Mouse (Mus musculus): ENCODE results near the gene Bbx. TPM values are rescaled to one million over a fixed set of nuclear protein-coding genes. Genes with fewer than 3 reads are reported as not detected.

Bbx gene
- polyA plus RNA-seq, 1 experiment: 7.2 TPM

DNA sequence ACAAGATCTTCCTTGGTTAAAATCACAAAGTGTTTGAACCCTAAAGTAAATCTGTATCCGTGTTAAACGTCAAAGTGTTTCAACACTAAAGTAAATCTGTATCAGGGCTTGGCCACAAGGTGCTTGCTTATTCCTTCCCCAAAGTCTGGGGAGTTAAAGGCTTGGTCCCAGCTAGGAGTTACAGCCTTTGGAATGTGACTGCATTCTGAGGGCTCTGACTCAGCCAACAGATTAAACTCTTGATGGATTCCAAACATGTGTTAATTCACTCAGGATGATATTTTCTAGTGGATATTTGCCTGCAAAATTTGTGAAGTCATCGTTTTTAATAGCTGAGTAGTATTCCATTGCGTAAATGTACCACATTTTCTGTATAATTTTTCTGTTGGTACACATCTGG is 120.6 kb downstream of the Bbx start:
- WGBS: 95% methylated on average over 4 of the region's 4 CpGs
- no peak overlapping the region for H3K4me3 ChIP-seq (ENCODE audit: control insufficient read depth, insufficient read depth, low read length)
- no peak for TF ChIP-seq POLR2A (IDR thresholded peaks at IDR 0.05; ENCODE audit: control insufficient read depth, extremely low read depth, insufficient read depth, low read length, poor library complexity)
- no peak for TF ChIP-seq CTCF (IDR thresholded peaks at IDR 0.05; ENCODE audit: borderline replicate concordance, control insufficient read depth, extremely low read depth, insufficient read depth, low read length, poor library complexity)

DNA sequence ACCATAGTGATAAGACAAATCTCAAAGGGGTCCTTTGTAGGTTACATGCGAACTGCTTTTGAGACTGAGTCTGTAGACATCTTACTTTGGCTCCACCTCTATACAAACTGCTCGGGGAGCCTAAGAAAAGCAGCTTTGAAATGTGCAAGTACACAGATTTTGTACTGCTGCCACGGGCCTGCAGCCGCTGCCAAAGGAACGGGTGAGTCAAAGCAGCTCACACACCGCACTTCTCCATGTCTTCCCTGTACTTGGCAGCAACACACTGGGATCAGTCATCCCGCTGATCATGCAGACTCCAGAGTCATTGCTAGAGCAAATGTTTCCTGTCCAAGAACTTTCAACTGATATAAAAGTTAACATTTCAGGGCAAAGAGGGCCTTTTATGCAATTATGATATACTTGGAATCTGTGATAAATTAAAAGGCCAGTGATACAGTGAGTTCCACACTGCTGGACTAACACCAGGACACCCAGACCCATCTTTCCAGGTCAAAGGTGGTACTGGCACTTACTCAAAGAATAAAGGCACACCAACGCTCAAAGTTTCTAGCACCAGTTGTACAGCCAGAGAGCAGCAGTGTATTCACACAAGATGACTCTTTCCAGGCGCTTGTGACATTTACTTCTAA is 122.7 kb downstream of the Bbx start:
- TF ChIP-seq POLR2A (IDR thresholded peaks at IDR 0.05; ENCODE audit: control insufficient read depth, extremely low read depth, insufficient read depth, low read length, poor library complexity) (no peak), CTCF (IDR thresholded peaks at IDR 0.05; ENCODE audit: borderline replicate concordance, control insufficient read depth, extremely low read depth, insufficient read depth, low read length, poor library complexity) (no peak)
- no peak overlapping the region for H3K27ac ChIP-seq (ENCODE audit: control insufficient read depth, insufficient read depth, low read length)
- H3K36me3 ChIP-seq (ENCODE audit: control insufficient read depth, insufficient read depth, low read length): no peaks in the 10 kb centered on the region
- H3K4me1 ChIP-seq (replicated peaks; ENCODE audit: control insufficient read depth, insufficient read depth, low read length): no peaks in the 10 kb centered on the region
- no peak for DNase-seq
- no peak overlapping the region for H3K4me3 ChIP-seq (ENCODE audit: control insufficient read depth, insufficient read depth, low read length)
- no peaks in the 10 kb centered on the region for H3K27me3 ChIP-seq (ENCODE audit: control insufficient read depth, insufficient read depth, low read length)
- 94% methylated on average over 9 of the region's 9 CpGs for WGBS

More for the DNA sequence above, 120.6 kb downstream of the Bbx start:
- DNase-seq: no peak
- Histone ChIP-seq H3K4me1 (replicated peaks; ENCODE audit: control insufficient read depth, insufficient read depth, low read length) (peaks cover 2% of the 10 kb centered on the region; the same call in 1 of the 2 replicates), H3K36me3 (ENCODE audit: control insufficient read depth, insufficient read depth, low read length) (no peaks in the 10 kb centered on the region), H3K27me3 (ENCODE audit: control insufficient read depth, insufficient read depth, low read length) (no peaks in the 10 kb centered on the region), H3K27ac (ENCODE audit: control insufficient read depth, insufficient read depth, low read length) (no peak overlapping the region)

- H3K4me1 ChIP-seq (replicated peaks; ENCODE audit: control insufficient read depth, insufficient read depth, low read length): no peaks in the 10 kb centered on the region
- DNase-seq: no peak
- H3K27me3 ChIP-seq (ENCODE audit: control insufficient read depth, insufficient read depth, low read length): no peaks in the 10 kb centered on the region
- H3K36me3 ChIP-seq (ENCODE audit: control insufficient read depth, insufficient read depth, low read length): no peaks in the 10 kb centered on the region
- WGBS: 93% methylated on average over 6 of the region's 6 CpGs
- TF ChIP-seq POLR2A (IDR thresholded peaks at IDR 0.05; ENCODE audit: control insufficient read depth, extremely low read depth, insufficient read depth, low read length, poor library complexity): no peak
- TF ChIP-seq CTCF (IDR thresholded peaks at IDR 0.05; ENCODE audit: borderline replicate concordance, control insufficient read depth, extremely low read depth, insufficient read depth, low read length, poor library complexity): no peak
- no peak overlapping the region for H3K4me3 ChIP-seq (ENCODE audit: control insufficient read depth, insufficient read depth, low read length)
- no peak overlapping the region for H3K27ac ChIP-seq (ENCODE audit: control insufficient read depth, insufficient read depth, low read length)
Observed at GRCm38 (mm10) chr16:50308256-50308655, 123.9 kb downstream of the Bbx start.

GRCm38 (mm10) chr16:50307231-50307630 is 125.0 kb downstream of the Bbx start:
- no peaks in the 10 kb centered on the region for H3K27me3 ChIP-seq (ENCODE audit: control insufficient read depth, insufficient read depth, low read length)

DNA sequence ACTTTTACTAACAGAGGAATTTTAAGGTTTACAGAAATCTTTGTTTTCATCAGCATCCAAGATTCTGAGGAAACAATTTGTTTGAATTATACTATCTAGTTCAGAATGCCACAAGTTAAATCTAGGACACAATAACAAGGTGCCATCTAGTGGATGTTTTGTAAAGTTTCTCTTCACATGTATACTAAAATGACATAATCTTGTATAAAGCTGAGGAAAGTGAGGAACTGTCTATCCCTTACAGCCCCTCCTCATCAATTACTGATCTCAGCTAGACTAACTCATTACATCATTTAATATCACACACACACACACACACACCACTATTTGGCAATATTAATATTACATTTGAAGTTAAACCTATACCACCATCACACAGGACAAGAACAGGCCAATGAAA is 125.5 kb downstream of the Bbx start:
- TF ChIP-seq POLR2A (IDR thresholded peaks at IDR 0.05; ENCODE audit: control insufficient read depth, extremely low read depth, insufficient read depth, low read length, poor library complexity): no peak
- no peak for TF ChIP-seq CTCF (IDR thresholded peaks at IDR 0.05; ENCODE audit: borderline replicate concordance, control insufficient read depth, extremely low read depth, insufficient read depth, low read length, poor library complexity)

More at GRCm38 (mm10) chr16:50307231-50307630, 125.0 kb downstream of the Bbx start:
- no peaks in the 10 kb centered on the region for H3K36me3 ChIP-seq (ENCODE audit: control insufficient read depth, insufficient read depth, low read length)
- H3K27ac ChIP-seq (ENCODE audit: control insufficient read depth, insufficient read depth, low read length): no peak overlapping the region
- TF ChIP-seq POLR2A (IDR thresholded peaks at IDR 0.05; ENCODE audit: control insufficient read depth, extremely low read depth, insufficient read depth, low read length, poor library complexity) (no peak), CTCF (IDR thresholded peaks at IDR 0.05; ENCODE audit: borderline replicate concordance, control insufficient read depth, extremely low read depth, insufficient read depth, low read length, poor library complexity) (no peak)
- WGBS: 93% methylated on average over 4 of the region's 4 CpGs
- no peaks in the 10 kb centered on the region for H3K4me1 ChIP-seq (replicated peaks; ENCODE audit: control insufficient read depth, insufficient read depth, low read length)
- H3K4me3 ChIP-seq (ENCODE audit: control insufficient read depth, insufficient read depth, low read length): no peak overlapping the region
- DNase-seq: no peak

DNA sequence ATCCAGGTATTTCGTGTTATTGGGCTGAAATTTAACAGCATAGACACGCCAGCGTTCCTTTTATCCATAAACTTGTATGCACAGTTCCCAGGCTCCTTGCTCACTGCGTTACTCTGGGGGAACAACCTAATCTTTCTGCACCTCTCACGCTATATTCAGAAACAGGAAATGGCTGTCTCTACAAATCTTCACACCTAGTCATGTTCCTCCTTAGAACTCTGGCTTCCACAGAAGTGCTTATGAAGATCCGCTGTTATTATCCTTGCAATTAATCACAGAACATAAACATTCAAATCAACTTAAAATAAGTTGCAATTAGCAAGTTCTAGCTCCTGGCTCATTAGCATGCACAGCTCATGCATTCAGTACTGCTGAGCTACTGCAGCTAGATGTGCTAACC is 127.0 kb downstream of the Bbx start:
- 52% methylated on average over 6 of the region's 6 CpGs for WGBS
- DNase-seq: no peak
- Histone ChIP-seq H3K36me3 (ENCODE audit: control insufficient read depth, insufficient read depth, low read length) (no peaks in the 10 kb centered on the region), H3K4me1 (replicated peaks; ENCODE audit: control insufficient read depth, insufficient read depth, low read length) (no peaks in the 10 kb centered on the region), H3K27me3 (ENCODE audit: control insufficient read depth, insufficient read depth, low read length) (no peaks in the 10 kb centered on the region), H3K27ac (ENCODE audit: control insufficient read depth, insufficient read depth, low read length) (no peak overlapping the region), H3K4me3 (ENCODE audit: control insufficient read depth, insufficient read depth, low read length) (no peak overlapping the region)
- TF ChIP-seq POLR2A (IDR thresholded peaks at IDR 0.05; ENCODE audit: control insufficient read depth, extremely low read depth, insufficient read depth, low read length, poor library complexity) (no peak), CTCF (IDR thresholded peaks at IDR 0.05; ENCODE audit: borderline replicate concordance, control insufficient read depth, extremely low read depth, insufficient read depth, low read length, poor library complexity) (no peak)

More for the DNA sequence above, 125.5 kb downstream of the Bbx start:
- Histone ChIP-seq H3K27ac (ENCODE audit: control insufficient read depth, insufficient read depth, low read length) (no peak overlapping the region), H3K4me3 (ENCODE audit: control insufficient read depth, insufficient read depth, low read length) (no peak overlapping the region), H3K4me1 (replicated peaks; ENCODE audit: control insufficient read depth, insufficient read depth, low read length) (no peaks in the 10 kb centered on the region), H3K36me3 (ENCODE audit: control insufficient read depth, insufficient read depth, low read length) (no peaks in the 10 kb centered on the region), H3K27me3 (ENCODE audit: control insufficient read depth, insufficient read depth, low read length) (no peaks in the 10 kb centered on the region)
- DNase-seq: no peak

DNA sequence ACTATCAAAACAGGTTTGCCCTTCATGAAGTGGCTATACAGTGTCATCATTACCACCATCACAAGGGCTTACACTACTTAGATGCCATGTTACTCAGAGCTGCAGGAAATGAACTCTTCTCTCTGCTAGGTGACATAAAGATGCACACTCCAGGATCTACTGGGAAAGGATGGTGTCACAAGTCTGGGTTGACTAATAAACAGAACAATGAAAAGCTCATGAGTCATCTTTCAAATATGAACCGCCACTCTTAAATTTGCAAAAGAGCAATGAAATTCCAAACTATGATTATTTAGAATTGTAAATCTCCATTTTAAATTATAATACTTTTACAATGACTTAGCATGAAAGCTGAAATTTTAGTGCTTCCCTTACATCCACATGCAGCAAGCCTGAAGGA is 129.6 kb downstream of the Bbx start:
- Histone ChIP-seq H3K27ac (ENCODE audit: control insufficient read depth, insufficient read depth, low read length) (no peak overlapping the region), H3K4me1 (replicated peaks; ENCODE audit: control insufficient read depth, insufficient read depth, low read length) (no peaks in the 10 kb centered on the region)

More for the DNA sequence above, 129.6 kb downstream of the Bbx start:
- H3K4me3 ChIP-seq (ENCODE audit: control insufficient read depth, insufficient read depth, low read length): no peak overlapping the region
- TF ChIP-seq POLR2A (IDR thresholded peaks at IDR 0.05; ENCODE audit: control insufficient read depth, extremely low read depth, insufficient read depth, low read length, poor library complexity) (no peak), CTCF (IDR thresholded peaks at IDR 0.05; ENCODE audit: borderline replicate concordance, control insufficient read depth, extremely low read depth, insufficient read depth, low read length, poor library complexity) (no peak)
- no peaks in the 10 kb centered on the region for H3K27me3 ChIP-seq (ENCODE audit: control insufficient read depth, insufficient read depth, low read length)
- WGBS: 100% methylated on average over 1 of the region's 1 CpGs
- no peak for DNase-seq
- no peaks in the 10 kb centered on the region for H3K36me3 ChIP-seq (ENCODE audit: control insufficient read depth, insufficient read depth, low read length)
